Mouse (Mus musculus): ENCODE data around the gene Srgap3.

- TF ChIP-seq EP300 (optimal IDR thresholded peaks at IDR 0.05) (no peak), CTCF (IDR thresholded peaks at IDR 0.05; ENCODE audit: low read depth) (no peak)
Measured at GRCm38 (mm10) chr6:112924606-112925141, 22.4 kb downstream of the Srgap3 start.
